Mouse (Mus musculus): ENCODE results near the gene Slc29a4. TPM values are rescaled to one million over a fixed set of nuclear protein-coding genes. Genes with fewer than 3 reads are reported as not detected.

The Slc29a4 gene
- polyA plus RNA-seq, 1 experiment from 2014 or later: 4.8 TPM

DNA sequence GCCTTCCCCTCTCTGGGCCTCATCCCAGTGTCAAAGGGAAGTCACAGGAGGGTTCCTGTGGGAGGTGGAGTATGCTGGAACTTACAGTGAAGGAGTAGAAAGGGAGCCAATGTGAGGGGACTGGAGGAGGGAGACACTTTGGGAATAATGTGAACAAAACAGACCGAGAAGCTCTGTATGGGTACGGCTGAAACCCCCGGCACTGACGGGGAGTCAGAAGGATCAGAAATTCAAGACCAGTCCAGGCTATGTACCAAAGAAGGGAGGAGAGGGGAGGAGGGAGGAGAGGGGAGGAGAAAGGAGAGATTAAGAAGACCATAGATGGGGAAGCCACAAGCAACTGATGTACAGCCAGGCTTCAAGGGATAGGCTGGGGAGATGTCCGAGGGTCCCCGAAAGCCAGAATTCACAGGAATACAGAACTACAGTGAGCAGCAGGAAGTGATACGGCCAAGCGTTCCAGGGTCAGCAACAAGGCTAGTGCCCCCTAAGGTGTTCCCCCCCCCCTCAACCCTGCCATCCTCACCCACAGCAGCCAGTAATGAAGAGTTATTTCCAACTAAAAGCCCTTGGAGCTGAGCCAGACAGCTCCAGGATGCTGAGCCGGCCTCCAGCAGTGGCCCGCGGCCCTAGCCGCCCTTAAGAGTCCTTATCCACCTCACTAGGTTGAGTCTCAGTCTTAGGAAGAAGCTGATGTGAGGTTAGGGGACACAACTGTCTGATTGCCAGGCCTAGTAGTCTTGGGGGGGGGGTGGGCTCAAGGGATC is 842 bp downstream of the Slc29a4 start:
- no peak for ATAC-seq (ENCODE audit: insufficient read depth, low FRiP score)
- Histone ChIP-seq H3K4me3 (replicated peaks; ENCODE audit: low read length) (no peak overlapping the region), H3K9ac (ENCODE audit: low read length) (no peak overlapping the region), H3K27me3 (ENCODE audit: control insufficient read depth, insufficient read depth, low read length) (no peaks in the 10 kb centered on the region), H3K27ac (ENCODE audit: low read length) (no peak overlapping the region), H3K9me3 (replicated peaks; ENCODE audit: control insufficient read depth, low read length) (no peaks in the 10 kb centered on the region), H3K4me2 (ENCODE audit: low read depth, low read length) (no peak overlapping the region), H3K4me1 (ENCODE audit: control insufficient read depth, insufficient read depth, low read length) (no peaks in the 10 kb centered on the region), H3K36me3 (ENCODE audit: control insufficient read depth, insufficient read depth, low read length) (no peaks in the 10 kb centered on the region)
- 63% methylated on average over 12 of the region's 12 CpGs for WGBS

DNA sequence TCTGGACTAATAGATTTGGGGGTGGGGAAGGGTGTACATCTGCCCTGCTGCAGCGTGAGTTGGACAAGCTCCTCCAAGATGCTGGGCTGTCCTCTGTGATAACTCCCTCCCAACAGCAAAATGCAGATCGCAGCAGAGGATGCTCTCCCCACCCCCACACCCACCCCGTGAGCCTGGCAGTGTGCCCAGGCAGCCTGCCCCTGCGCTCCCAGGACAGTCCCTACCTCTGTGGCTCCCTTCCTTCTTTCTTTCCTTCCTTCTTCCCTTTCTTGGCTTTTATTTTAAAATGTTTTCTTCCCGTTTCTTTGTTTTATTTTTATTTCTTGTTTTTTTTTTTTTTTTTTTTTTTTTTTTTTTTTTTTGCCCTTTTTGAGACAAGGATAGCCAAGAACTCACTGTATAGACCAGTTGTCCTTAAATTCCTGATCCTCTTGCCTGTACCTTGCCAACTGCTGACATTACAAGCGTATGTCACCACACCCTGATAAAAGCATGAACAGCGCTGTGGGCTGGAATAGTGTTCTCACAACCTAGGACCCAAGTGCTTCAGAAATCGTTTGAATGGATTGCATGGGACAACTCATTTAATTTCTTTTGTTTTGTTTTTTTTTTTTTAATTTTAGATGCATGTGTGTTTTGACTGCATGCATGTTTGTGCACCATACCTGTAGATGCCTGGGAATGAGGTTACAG is 1.6 kb downstream of the Slc29a4 start:
- no peak for ATAC-seq (ENCODE audit: insufficient read depth, low FRiP score)
- WGBS: 47% methylated on average over 8 of the region's 8 CpGs
- H3K4me1 ChIP-seq (ENCODE audit: control insufficient read depth, insufficient read depth, low read length): no peaks in the 10 kb centered on the region

DNA sequence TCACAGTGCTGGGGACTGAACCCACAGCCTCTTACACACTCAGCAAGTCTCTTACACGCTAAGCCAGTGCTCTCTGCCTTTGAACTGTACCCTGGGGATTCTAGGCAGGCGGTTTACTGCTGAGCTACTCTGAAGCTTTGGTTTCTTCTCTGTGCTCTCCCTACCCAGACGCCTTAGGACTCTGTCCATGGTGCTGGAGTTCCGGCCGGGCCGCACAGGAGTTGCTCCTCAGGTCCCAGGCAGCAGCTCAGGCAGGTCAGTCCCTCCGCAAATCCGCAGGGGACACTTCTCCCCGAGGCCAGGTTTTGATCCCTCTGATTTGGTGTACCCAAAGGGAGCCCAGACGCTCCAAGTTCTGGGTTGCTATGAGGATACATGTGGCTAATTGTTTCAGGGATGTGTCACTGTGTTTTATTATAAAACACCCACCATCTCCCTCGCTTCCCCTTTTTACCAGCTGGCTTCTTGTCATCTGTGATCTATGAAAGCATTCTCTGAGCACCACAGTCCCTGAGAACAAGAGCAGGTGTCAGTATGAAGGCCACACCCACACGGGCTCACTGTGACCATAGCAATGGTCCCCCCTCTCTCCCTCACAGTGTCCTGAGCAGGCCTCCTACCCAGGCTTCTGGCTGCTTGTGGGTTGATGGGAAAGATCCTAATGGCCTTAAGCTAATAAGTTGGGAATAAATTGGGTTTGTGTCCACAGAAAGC is 2.5 kb downstream of the Slc29a4 start:
- peak; percentile 42; the same call in 1 of the 2 replicates for ATAC-seq (ENCODE audit: insufficient read depth, low FRiP score)
- 9% methylated on average over 12 of the region's 12 CpGs for WGBS
- no peaks in the 10 kb centered on the region for H3K9me3 ChIP-seq (replicated peaks; ENCODE audit: control insufficient read depth, low read length)
- no peaks in the 10 kb centered on the region for H3K4me1 ChIP-seq (ENCODE audit: control insufficient read depth, insufficient read depth, low read length)
- no peaks in the 10 kb centered on the region for H3K36me3 ChIP-seq (ENCODE audit: control insufficient read depth, insufficient read depth, low read length)
- H3K27ac ChIP-seq (ENCODE audit: low read length): no peak overlapping the region
- H3K9ac ChIP-seq (ENCODE audit: low read length): no peak overlapping the region
- no peak overlapping the region for H3K4me3 ChIP-seq (replicated peaks; ENCODE audit: low read length)
- no peak overlapping the region for H3K4me2 ChIP-seq (ENCODE audit: low read depth, low read length)
- H3K27me3 ChIP-seq (ENCODE audit: control insufficient read depth, insufficient read depth, low read length): no peaks in the 10 kb centered on the region

More for the DNA sequence above, 1.6 kb downstream of the Slc29a4 start:
- Histone ChIP-seq H3K27me3 (ENCODE audit: control insufficient read depth, insufficient read depth, low read length) (no peaks in the 10 kb centered on the region), H3K4me3 (replicated peaks; ENCODE audit: low read length) (no peak overlapping the region), H3K27ac (ENCODE audit: low read length) (no peak overlapping the region), H3K4me2 (ENCODE audit: low read depth, low read length) (no peak overlapping the region), H3K9ac (ENCODE audit: low read length) (no peak overlapping the region), H3K9me3 (replicated peaks; ENCODE audit: control insufficient read depth, low read length) (no peaks in the 10 kb centered on the region), H3K36me3 (ENCODE audit: control insufficient read depth, insufficient read depth, low read length) (no peaks in the 10 kb centered on the region)

DNA sequence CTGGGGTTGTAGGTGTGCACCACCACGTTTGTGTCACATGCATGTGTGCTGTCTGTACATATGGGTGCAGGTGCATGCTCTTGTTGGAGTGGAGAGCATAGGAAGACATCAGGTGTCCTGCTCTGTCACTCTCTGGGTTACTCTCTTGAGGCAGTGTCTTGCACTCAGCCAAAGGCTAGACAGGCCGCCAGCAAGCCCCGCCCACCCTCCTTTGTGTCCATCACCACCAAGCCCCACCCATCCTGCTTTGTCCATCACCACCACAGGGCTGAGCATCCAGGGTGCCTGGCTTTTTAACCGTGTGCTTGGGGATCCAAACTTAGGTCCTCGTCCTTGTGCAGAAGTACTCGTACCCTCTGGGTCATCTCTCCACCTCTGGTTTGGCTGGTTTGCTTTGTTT is 3.9 kb downstream of the Slc29a4 start:
- Histone ChIP-seq H3K4me2 (ENCODE audit: low read depth, low read length) (no peak overlapping the region), H3K4me1 (ENCODE audit: control insufficient read depth, insufficient read depth, low read length) (no peaks in the 10 kb centered on the region), H3K36me3 (ENCODE audit: control insufficient read depth, insufficient read depth, low read length) (no peaks in the 10 kb centered on the region), H3K4me3 (replicated peaks; ENCODE audit: low read length) (no peak overlapping the region), H3K9ac (ENCODE audit: low read length) (no peak overlapping the region), H3K27ac (ENCODE audit: low read length) (no peak overlapping the region), H3K27me3 (ENCODE audit: control insufficient read depth, insufficient read depth, low read length) (peaks cover 3% of the 10 kb centered on the region), H3K9me3 (replicated peaks; ENCODE audit: control insufficient read depth, low read length) (no peaks in the 10 kb centered on the region)
- no peak for ATAC-seq (ENCODE audit: insufficient read depth, low FRiP score)
- WGBS: 37% methylated on average over 6 of the region's 6 CpGs

DNA sequence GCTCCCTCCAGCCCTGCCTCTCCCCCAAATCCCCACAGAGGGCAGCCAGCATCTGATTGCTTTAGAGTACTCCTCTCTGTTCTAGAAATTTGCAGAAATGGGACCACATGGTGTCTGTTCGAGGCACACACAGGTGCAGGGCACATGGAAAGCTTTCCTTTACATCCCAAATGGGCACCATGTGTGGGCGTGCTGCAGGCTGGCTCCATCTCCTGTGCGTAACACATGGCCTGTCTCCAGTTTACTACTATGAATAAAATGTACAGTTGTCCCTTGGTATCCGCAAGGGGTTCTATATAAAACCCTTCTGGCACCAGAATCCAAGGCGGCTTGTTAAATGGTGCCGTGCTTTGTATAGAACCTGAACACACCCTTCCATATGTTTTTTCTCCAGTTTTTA is 4.6 kb downstream of the Slc29a4 start:
- Histone ChIP-seq H3K27ac (ENCODE audit: low read length) (no peak overlapping the region), H3K4me2 (ENCODE audit: low read depth, low read length) (no peak overlapping the region), H3K9ac (ENCODE audit: low read length) (no peak overlapping the region), H3K4me3 (replicated peaks; ENCODE audit: low read length) (no peak overlapping the region), H3K4me1 (ENCODE audit: control insufficient read depth, insufficient read depth, low read length) (peaks cover 5% of the 10 kb centered on the region; the same call in 1 of the 2 replicates), H3K9me3 (replicated peaks; ENCODE audit: control insufficient read depth, low read length) (no peaks in the 10 kb centered on the region), H3K27me3 (ENCODE audit: control insufficient read depth, insufficient read depth, low read length) (peaks cover 5% of the 10 kb centered on the region), H3K36me3 (ENCODE audit: control insufficient read depth, insufficient read depth, low read length) (no peaks in the 10 kb centered on the region)
- 82% methylated on average over 6 of the region's 6 CpGs for WGBS
- ATAC-seq (ENCODE audit: insufficient read depth, low FRiP score): no peak

DNA sequence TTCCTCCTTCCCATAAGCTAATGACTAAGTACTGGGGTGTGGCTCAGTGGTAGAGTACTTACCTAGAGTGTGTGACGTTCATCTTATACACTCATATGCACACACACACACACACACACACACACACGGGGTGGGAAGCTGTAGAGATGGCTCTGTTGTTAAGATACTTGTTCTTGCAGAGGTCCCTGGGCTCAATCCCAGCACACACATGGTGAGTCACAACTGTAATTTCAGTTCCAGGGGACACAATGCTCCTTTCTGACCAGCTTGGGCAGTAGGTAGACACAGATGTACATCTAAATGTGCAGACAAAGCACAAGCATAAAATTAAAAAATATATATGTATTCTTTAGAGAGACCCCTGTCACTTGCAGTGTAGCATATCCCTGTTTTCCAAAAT is 5.4 kb downstream of the Slc29a4 start:
- no peak overlapping the region for H3K4me2 ChIP-seq (ENCODE audit: low read depth, low read length)
- H3K27me3 ChIP-seq (ENCODE audit: control insufficient read depth, insufficient read depth, low read length): peaks cover 5% of the 10 kb centered on the region
- H3K4me3 ChIP-seq (replicated peaks; ENCODE audit: low read length): no peak overlapping the region
- no peaks in the 10 kb centered on the region for H3K36me3 ChIP-seq (ENCODE audit: control insufficient read depth, insufficient read depth, low read length)
- H3K27ac ChIP-seq (ENCODE audit: low read length): no peak overlapping the region
- no peak overlapping the region for H3K9ac ChIP-seq (ENCODE audit: low read length)
- WGBS: 61% methylated on average over 2 of the region's 2 CpGs
- H3K9me3 ChIP-seq (replicated peaks; ENCODE audit: control insufficient read depth, low read length): no peaks in the 10 kb centered on the region
- H3K4me1 ChIP-seq (ENCODE audit: control insufficient read depth, insufficient read depth, low read length): peaks cover 13% of the 10 kb centered on the region; the same call in 1 of the 2 replicates
- ATAC-seq (ENCODE audit: insufficient read depth, low FRiP score): no peak

DNA sequence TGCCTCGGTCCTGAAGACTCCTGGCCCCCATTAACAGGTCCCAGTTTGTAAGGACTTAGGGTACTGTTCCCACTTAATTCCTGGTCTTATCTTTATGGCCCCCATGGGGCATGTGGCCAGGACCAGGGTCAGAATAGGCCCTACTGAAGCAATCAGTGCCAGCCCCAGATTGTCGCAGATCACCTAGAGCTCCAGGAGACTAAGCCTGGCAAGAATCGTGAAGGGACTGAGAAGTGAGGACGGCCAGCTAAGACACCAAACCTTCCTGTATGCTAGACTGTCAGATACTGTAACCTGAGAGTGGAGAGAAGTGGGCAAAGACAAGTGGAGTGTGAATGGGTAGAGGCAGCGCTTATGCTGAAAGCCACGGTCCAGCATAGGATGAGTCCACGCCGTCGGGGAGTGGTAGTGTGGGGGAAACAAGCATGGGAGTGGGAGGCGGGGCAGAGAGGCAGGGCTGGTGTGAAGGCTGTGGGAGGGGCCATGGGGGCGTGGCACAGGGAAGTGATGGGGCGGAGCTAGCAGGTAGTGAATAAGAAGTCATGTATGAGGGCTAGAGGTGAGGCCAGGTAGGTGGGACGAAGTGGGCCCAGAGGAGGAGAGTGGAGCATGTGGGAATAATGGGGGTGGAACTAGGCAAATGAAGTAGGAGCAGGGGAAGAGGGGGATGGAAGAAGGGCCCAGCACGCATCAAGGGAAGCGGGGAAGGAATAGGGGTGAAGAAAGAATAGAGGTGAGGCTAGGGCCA is 8.7 kb downstream of the Slc29a4 start:
- H3K27ac ChIP-seq (ENCODE audit: low read length): no peak overlapping the region
- peak overlapping the region; percentile 60 for H3K4me3 ChIP-seq (replicated peaks; ENCODE audit: low read length)
- peaks cover 5% of the 10 kb centered on the region for H3K27me3 ChIP-seq (ENCODE audit: control insufficient read depth, insufficient read depth, low read length)
- WGBS: 7% methylated on average over 15 of the region's 15 CpGs
- H3K9ac ChIP-seq (ENCODE audit: low read length): no peak overlapping the region; the same call in 1 of the 2 replicates
- peaks cover 14% of the 10 kb centered on the region; the same call in 1 of the 2 replicates for H3K4me1 ChIP-seq (ENCODE audit: control insufficient read depth, insufficient read depth, low read length)
- peak overlapping the region; percentile 98 for H3K4me2 ChIP-seq (ENCODE audit: low read depth, low read length)
- ATAC-seq (ENCODE audit: insufficient read depth, low FRiP score): peak; percentile 76
- no peaks in the 10 kb centered on the region for H3K36me3 ChIP-seq (ENCODE audit: control insufficient read depth, insufficient read depth, low read length)
- no peaks in the 10 kb centered on the region for H3K9me3 ChIP-seq (replicated peaks; ENCODE audit: control insufficient read depth, low read length)

DNA sequence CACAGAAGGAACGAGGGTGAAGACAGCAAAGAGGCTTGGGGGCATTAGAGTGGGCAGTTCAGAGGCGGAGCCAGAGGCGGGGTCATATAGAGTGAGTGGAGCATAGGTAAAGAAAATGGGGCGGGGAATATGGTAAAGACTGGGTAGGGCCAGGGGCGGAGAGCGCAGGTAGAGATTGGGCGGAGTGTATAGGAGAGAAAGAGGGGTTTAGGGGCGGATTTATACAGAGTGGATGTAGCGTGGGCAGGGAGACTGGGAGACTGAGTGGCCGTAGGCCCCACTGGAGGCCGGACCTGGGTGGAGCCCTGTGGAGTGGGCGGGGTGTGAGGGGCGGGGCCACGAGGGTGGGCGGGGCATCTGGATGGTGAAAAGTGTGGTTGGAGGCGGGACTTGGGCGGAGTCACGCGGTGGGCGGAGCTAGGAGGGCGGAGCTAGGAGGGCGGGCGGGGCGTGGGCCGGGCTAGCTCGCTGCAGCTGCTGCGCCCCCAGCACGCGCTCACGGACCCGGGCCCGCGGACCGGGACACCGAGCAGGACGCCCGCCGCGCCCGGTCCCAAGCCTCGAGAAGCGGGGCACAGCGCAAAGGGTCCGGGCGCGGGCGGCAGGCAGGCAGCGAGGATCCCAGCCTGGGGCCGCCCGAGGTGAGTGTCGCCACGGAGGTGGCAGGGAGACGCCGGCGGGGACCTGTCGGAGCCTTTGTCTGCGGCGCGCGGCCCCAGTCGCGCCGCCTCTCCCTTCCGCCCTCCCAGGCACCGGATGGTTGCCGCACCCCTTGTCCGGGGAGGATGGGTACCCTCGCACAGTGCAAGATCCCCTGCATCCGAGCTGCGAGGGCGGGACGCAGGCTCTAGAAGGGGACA is 9.6 kb downstream of the Slc29a4 start:
- Histone ChIP-seq H3K4me2 (ENCODE audit: low read depth, low read length) (peak overlapping the region; percentile 98), H3K36me3 (ENCODE audit: control insufficient read depth, insufficient read depth, low read length) (no peaks in the 10 kb centered on the region), H3K9me3 (replicated peaks; ENCODE audit: control insufficient read depth, low read length) (no peaks in the 10 kb centered on the region), H3K9ac (ENCODE audit: low read length) (peak overlapping the region; percentile 71), H3K27me3 (ENCODE audit: control insufficient read depth, insufficient read depth, low read length) (peaks cover 5% of the 10 kb centered on the region), H3K27ac (ENCODE audit: low read length) (no peak overlapping the region), H3K4me3 (replicated peaks; ENCODE audit: low read length) (peak overlapping the region; percentile 60), H3K4me1 (ENCODE audit: control insufficient read depth, insufficient read depth, low read length) (peaks cover 14% of the 10 kb centered on the region; the same call in 1 of the 2 replicates)
- peak; percentile 90 for ATAC-seq (ENCODE audit: insufficient read depth, low FRiP score)
- under 1% methylated on average over 65 of the region's 72 CpGs for WGBS

All from stomach, embryonic 16.5 days (tissue).